Mouse (Mus musculus) liver, adult 2 months (tissue): ENCODE measurements around the gene Olfr2. TPM values are rescaled to one million over a fixed set of nuclear protein-coding genes. Genes with fewer than 3 reads are reported as not detected.
"Not testable (repeated sequence)": the region's sequence is repeated elsewhere in the genome, so short reads cannot be mapped to it uniquely, and the experiment has no call there.

Source experiments
- DNase-seq: peaks from one replicate; pipeline ENCODE4 v3.0.0-alpha.2; 2011; ENCODE audit warnings: low read depth, low spot score; ENCODE audit errors: extremely low read depth
- H3K27ac ChIP-seq: fragments of 200-500 bp; replicated peaks from 2 replicates; pipeline ENCODE4 v1.5.1; 2012; ENCODE audit warnings: low read depth, mild to moderate bottlenecking, control low read depth, inconsistent platforms, low read length; ENCODE audit not compliant: insufficient read depth
- H3K27me3 ChIP-seq: fragments of 200-500 bp; 2 replicates; pipeline ENCODE4 v1.6.1; 2012; ENCODE audit warnings: mild to moderate bottlenecking, moderate library complexity, low read length, inconsistent platforms; ENCODE audit not compliant: control insufficient read depth, insufficient read depth
- H3K36me3 ChIP-seq: fragments of 200-500 bp; 2 replicates; pipeline ENCODE4 v1.6.1; 2012; ENCODE audit warnings: low read length, inconsistent platforms; ENCODE audit not compliant: control insufficient read depth, insufficient read depth
- H3K4me1 ChIP-seq: fragments of 200-500 bp; 2 replicates; pipeline ENCODE4 v1.6.1; 2011; ENCODE audit warnings: low read length; ENCODE audit not compliant: control insufficient read depth, insufficient read depth
- H3K4me3 ChIP-seq: fragments of 200-500 bp; 2 replicates; pipeline ENCODE4 v1.5.1; 2011; ENCODE audit warnings: low read depth, mild to moderate bottlenecking, control low read depth, low read length, moderate library complexity; ENCODE audit not compliant: insufficient read depth
- H3K79me2 ChIP-seq: fragments of 200-500 bp; 2 replicates; pipeline ENCODE4 v1.6.1; 2012; ENCODE audit warnings: inconsistent platforms, mild to moderate bottlenecking, low read length, moderate library complexity; ENCODE audit not compliant: control insufficient read depth, insufficient read depth
- H3K9ac ChIP-seq: fragments of 200-500 bp; 2 replicates; pipeline ENCODE4 v1.6.1; 2012; ENCODE audit warnings: low read depth, mild to moderate bottlenecking, control low read depth, inconsistent platforms, low read length
- CTCF ChIP-seq: fragments of 200-500 bp; IDR thresholded peaks from 2 replicates; pipeline ENCODE4 v1.5.1; 2011; ENCODE audit warnings: low read depth, low read length, control low read depth
- POLR2A ChIP-seq: fragments of 200-500 bp; IDR thresholded peaks from 2 replicates; pipeline ENCODE4 v1.6.1; 2011; ENCODE audit warnings: low read length, control low read depth; ENCODE audit not compliant: insufficient read depth; ENCODE audit errors: extremely low read depth
- WGBS: fragments of 180-500 bp; shearing (Covaris S2); methylation state at CpG from one replicate; pipeline ENCODE4 v1.1.7; 2018; 5-methylcytosine and 5-hydroxymethylcytosine counted together
- polyA plus RNA-seq: library from polyadenylated mRNA; depleted of rRNA; stranded (reverse); fragments of >200 nt; gene quantifications from 2 replicates; pipeline ENCODE4 v1.2.3, GENCODE M21; 2012
- total RNA-seq: library from RNA; depleted of rRNA; stranded (reverse); fragments of >200 nt; gene quantifications from 2 replicates; pipeline ENCODE4 v1.2.3, GENCODE M21; 2014

Gene Olfr2
- total and polyA plus RNA-seq, 2 experiments = not detected

- Histone ChIP-seq H3K4me1 (no peaks in the 10 kb centered on the region), H3K36me3 (no peaks in the 10 kb centered on the region), H3K27ac (no peak within 1 kb of the TSS), H3K79me2 (no peaks in the 10 kb centered on the region), H3K27me3 (no peaks in the 10 kb centered on the region), H3K9ac (no peak within 1 kb of the TSS), H3K4me3 (no peak within 1 kb of the TSS)
- DNase-seq = no peak
- no peak for TF ChIP-seq CTCF
- TF ChIP-seq POLR2A = no peak
- WGBS = 87% methylated on average over 1 of the region's 1 CpGs
These were observed 25.0 kb upstream of the Olfr2 start, which contains the start of gene Olfr713 for GRCm38 (mm10) chr7:107030874-107031273. Gene Olfr713 (plus strand): TSS chr7:107031174.

- Histone ChIP-seq H3K36me3 (no peaks in the 10 kb centered on the region), H3K27ac (no peak overlapping the region), H3K79me2 (no peaks in the 10 kb centered on the region), H3K4me1 (no peaks in the 10 kb centered on the region), H3K9ac (no peak overlapping the region), H3K27me3 (no peaks in the 10 kb centered on the region), H3K4me3 (no peak overlapping the region)
- TF ChIP-seq CTCF (no peak), POLR2A (no peak)
- DNase-seq = no peak
- WGBS = 17% methylated on average over 3 of the region's 3 CpGs
These were observed 1.7 kb downstream of the Olfr2 start for GRCm38 (mm10) chr7:107004169-107004568.

DNA sequence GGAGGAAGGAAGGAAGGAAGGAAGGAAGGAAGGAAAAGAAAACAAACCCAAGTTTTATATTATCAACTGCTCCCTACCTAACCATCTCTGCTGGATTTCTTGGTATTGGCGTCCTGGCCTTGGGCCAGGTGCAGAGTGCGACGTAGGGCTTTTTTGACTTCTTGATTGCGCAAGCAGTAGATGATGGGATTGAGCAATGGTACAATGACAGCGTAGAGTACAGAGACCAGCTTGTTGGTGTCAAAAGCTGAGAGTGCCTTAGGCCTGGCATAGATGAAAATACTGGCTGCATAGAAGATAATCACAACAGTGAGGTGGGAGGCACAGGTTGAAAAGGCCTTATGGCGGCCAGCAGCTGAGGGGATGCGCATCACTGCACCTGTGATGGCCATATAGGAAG, 5.1 kb downstream of the Olfr2 start:
- no peaks in the 10 kb centered on the region for H3K4me1 ChIP-seq
- no peak overlapping the region for H3K4me3 ChIP-seq
- DNase-seq = peak; percentile 75
- no peak overlapping the region for H3K27ac ChIP-seq
- no peak for TF ChIP-seq CTCF
- no peak for TF ChIP-seq POLR2A
- H3K27me3 ChIP-seq = no peaks in the 10 kb centered on the region
- 57% methylated on average over 7 of the region's 7 CpGs for WGBS
- H3K79me2 ChIP-seq = no peaks in the 10 kb centered on the region
- H3K36me3 ChIP-seq = no peaks in the 10 kb centered on the region
- H3K9ac ChIP-seq = no peak overlapping the region

- TF ChIP-seq CTCF (no peak), POLR2A (no peak)
- Histone ChIP-seq H3K27me3 (no peaks in the 10 kb centered on the region), H3K27ac (no peak overlapping the region), H3K4me1 (no peaks in the 10 kb centered on the region), H3K79me2 (no peaks in the 10 kb centered on the region), H3K4me3 (no peak overlapping the region), H3K9ac (no peak overlapping the region), H3K36me3 (no peaks in the 10 kb centered on the region)
- WGBS = 88% methylated on average over 3 of the region's 3 CpGs
- DNase-seq = no peak
These were observed 20.6 kb downstream of the Olfr2 start for GRCm38 (mm10) chr7:106985236-106985635.

GRCm38 (mm10) chr7:106975353-106975752, 30.5 kb downstream of the Olfr2 start, which contains the start of gene Olfr711:
Gene Olfr711 (minus strand): TSS chr7:106975453.
- no peak for DNase-seq
- Histone ChIP-seq H3K9ac (no peak within 1 kb of the TSS), H3K4me1 (no peaks in the 10 kb centered on the region), H3K27me3 (no peaks in the 10 kb centered on the region), H3K79me2 (no peaks in the 10 kb centered on the region), H3K27ac (no peak within 1 kb of the TSS), H3K4me3 (no peak within 1 kb of the TSS), H3K36me3 (no peaks in the 10 kb centered on the region)
- 44% methylated on average over 1 of the region's 1 CpGs for WGBS
- TF ChIP-seq POLR2A = no peak
- no peak for TF ChIP-seq CTCF

DNA sequence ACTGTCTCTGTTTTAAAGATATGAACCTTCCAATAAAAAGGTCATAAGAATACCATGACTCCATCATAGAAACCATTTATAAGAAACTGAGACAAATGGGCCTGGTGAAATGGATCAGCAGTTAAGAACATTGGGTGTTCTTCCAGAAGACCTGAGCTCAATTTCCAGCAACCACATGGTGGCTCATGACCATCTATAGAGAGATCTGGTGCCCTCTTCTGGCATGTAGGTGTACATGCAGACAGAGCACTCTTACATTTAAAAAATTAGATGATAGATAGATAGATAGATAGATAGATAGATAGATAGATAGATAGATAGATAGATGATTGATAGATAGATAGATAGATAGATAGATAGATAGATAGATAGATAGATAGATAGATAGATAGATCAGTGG, 38.4 kb downstream of the Olfr2 start:
- not testable (repeated sequence) for H3K4me1 ChIP-seq, H3K79me2 ChIP-seq, H3K4me3 ChIP-seq, H3K36me3 ChIP-seq, H3K27ac ChIP-seq, H3K27me3 ChIP-seq, H3K9ac ChIP-seq
- TF ChIP-seq CTCF = 0 out of 2 replicates have a peak, but pooled peaks have one; percentile 17
- DNase-seq = peak; percentile 21
